Mouse (Mus musculus) lung, adult 18-20 months (tissue): ENCODE data around the gene Zkscan1.
"Not testable (repeated sequence)": the region's sequence is repeated elsewhere in the genome, so short reads cannot be mapped to it uniquely, and the experiment has no call there.

Experiments used
- DNase-seq, 2 experiments: peaks; one replicate each; pipeline ENCODE4 v3.0.0; 2022; ENCODE audit warnings: mixed read lengths in 2 of 2

Zkscan1 gene

DNA sequence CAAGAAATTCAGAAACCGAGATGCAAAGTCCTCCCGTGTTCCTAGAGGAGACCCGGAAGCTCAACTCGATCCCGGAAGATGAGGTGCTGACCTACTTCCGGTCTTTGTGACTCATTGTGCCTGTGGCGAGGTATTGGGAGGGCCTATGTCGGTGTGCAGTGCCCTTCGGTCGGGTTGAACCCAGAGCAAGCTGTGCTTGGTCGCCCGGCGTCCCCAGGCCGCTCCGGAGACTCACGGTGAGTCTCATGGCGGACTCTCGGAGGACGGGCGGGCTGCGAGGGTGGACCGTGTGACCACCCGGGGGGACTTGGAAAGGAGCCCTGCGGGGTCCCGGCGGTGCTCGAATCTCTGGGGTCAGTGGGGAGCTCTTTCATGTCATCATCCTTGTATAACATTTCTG lies at the start of gene Zkscan1:
Zkscan1 (plus strand) TSS at position 89 of the 400 bp plus-strand sequence.
- peak; percentile 82 to 88 for DNase-seq

DNA sequence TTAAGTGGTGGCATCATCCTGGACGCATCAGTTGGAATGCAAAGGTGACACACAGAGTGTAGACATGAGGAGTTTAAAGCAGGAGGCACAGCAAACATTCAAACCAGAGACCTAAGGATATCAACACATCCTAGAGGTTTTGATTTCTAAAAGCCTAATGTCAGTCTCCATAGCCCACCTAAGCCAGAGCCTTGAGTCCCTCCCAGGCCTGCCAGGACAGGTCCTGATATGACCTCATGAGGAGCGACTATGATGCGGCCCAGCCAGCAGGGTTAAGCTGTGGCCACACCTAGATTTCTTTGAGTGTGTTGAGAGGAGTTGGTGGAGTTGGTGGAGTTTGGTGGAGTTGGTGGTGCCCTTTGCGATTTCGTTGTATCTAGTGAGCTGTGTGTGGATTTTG lies 32.0 kb upstream of the Zkscan1 start, which contains the start of gene Smok3c:
Smok3c (plus strand) TSS at position 301 of the 400 bp plus-strand sequence.
- DNase-seq = not testable (repeated sequence)

DNA sequence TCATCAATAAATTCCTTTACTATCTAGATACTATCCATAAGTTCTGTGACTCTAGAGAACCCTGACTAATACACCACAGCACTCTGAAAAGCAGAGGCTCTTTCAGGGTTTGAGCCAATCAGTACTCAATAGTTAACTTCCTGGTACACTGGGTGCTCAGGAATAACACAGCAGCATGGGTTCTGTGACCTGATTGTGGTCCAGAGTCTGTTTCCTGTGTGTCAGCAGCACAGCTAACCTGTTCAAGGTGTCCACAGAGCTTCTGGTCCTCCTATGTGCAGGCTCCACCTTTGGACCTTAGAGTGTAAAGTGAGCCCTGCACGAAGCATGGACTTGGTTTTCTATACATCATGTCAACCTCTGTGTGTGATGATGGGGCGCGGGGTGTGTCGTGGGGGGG lies 11.1 kb upstream of the Zkscan1 start:
- DNase-seq = no peak

DNA sequence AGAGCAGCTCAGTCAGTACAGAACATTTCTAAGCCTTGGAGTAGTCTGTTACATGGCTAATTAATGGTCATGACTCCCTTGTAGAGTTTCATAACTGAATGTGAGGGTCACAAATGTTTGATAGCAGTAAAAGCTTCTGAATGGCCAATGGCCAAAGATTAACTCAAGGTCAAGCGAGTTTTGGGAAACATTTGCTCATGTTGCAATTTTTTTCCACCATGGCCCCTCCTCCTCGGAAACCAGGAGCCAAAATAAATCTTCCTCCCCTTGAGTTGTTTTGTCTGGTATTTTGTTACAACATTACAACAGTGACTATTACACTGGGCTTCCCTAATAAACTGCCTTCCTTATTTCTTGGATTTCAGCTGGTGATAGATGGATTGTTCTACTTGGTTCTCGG lies 9.2 kb upstream of the Zkscan1 start:
- no peak for DNase-seq

DNA sequence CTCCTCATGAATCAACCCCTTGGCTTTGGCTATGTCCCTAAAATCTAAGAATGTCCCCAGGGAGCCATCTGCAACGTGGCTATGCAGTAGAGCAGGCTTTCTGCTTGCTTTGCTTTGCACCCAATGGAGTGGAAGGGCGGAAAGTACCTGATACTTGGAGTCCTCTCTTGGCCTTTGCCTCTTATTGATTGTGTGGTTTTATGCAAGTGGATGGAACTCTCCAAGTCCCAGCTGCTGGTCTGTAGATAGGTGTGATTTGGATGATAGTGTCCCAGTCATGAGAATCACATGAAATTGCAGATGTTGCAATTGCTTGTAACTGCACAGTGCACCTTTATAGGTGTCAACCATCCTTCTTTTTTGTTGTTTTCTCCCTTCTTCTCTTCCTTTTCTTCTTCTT lies 8.7 kb upstream of the Zkscan1 start:
- no peak for DNase-seq

DNA sequence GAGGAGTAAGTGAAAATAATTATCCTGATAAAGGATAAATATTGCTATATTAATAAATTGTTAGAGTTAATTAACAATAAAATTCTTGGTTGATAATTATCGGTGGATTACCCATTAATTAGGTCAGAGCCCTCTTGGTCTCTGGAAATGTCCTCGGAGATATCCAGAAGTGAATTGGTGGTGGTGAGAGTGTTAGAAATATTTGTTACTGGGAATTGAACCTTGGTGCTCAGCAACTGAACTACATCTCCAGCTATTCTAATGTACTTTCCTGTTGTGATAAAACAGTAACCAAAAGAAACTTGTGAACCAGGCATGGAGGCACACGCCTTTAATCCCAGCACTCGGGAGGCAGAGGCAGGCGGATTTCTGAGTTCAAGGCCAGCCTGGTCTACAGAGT lies 4.4 kb upstream of the Zkscan1 start:
- DNase-seq = no peak

DNA sequence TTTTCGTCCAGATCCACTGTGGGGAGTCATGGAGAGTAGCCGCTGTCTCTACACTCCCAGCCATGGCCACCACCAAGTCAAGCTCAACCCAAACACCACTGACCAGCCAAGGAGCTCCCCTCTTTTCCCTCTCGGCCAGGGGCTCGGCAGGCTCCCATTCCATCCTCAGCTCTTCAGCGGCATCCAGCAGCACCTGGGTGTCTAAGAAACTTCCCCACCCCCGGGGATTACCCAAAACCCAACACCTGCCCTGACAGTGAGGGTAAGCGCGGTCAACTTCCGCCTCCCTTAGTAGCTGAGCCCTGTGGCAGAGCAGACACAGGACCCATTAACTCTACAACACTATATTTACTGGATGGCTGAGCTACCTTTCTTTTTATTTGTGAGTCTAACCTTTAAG lies 3.4 kb upstream of the Zkscan1 start:
- DNase-seq = no peak

DNA sequence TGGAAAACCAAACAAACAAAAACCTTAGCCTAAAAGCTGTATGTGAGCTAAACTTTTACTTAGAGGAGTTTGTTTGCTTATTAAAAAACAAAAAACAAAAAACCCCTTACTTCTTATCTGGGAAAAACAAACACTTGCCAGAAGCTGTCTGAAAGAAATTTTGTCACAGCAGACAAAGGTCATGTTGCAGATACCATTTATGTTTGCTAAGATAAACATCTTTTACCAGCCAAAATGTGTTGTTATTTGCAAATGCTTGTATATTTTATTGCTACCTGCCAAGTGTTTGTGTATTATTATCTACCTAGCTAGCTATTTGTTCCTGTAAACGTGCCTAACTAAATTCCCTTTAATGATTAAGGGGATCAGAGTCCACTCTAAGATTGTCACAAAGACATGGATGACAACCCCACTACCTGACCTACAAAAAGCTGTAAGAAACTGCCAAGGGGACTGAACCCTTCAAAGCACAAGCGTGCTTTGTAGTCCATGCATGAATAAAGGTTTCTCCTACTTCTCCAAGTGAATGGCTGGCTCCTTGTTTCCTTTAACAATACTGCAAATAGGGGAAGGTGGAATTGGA lies 1.5 kb upstream of the Zkscan1 start:
- no peak for DNase-seq

DNA sequence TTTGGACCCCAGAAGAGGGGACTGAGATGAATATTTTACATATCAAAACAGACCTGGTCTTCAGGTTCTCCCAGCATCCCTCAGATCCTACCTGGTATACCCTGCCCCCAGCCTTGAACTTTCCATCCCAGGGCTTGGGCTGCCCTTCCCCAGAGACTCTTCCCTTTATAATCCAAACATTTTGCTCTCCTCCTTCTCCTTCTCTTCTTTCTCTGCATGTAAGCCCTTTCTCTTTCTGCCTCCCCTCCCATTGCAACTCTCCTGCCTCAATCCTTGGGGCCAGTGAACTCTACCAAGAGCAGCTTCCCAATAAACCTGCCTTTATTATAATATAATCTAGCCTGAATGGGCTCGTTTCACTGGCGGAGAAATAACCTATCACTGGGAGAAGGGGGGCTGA lies 948 bp upstream of the Zkscan1 start:
- no peak for DNase-seq

DNA sequence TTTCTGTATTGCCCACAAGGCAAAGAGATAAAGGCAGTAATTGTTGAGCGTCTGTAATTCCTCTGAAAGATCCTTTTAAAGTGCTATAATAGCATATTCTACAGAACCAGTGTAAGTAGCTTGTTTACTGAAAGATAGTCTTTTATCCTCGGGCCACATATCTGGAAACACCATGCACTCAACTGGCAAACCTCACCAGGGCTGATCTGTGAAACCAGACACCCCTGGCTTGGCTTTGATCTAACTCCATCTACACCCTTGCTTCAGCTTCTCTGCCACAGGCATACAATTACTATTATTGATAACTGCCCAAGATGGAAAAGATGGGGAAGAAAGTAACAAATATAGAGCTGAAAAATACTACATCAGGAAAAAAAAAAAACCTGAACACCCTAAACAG lies 377 bp upstream of the Zkscan1 start:
- DNase-seq = no peak

DNA sequence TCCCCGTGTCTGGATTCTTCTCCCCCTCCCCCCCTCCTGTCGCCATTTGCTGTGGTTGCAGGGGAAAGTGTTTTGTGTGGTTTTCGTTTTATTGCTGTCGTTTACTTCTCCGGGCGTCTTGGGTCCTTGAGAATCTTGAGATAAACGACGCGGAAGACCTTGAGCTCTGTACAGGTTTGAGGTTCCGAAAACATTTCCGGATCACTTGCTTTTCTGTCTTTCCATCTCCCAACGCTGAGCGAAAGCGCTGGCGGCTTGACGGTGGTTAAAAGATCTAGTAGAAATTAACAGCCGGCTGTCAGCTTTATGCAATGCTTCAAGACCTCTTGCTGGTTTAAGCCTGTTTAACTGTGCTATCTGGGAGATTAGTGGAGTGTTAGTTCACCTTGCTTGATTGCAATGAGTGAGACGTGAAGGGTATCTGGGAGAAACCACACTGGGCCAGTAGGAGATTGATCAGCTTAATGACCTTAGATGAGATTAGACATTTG lies 582 bp downstream of the Zkscan1 start:
- peak in 1 of 2 experiments; percentile 21 for DNase-seq

DNA sequence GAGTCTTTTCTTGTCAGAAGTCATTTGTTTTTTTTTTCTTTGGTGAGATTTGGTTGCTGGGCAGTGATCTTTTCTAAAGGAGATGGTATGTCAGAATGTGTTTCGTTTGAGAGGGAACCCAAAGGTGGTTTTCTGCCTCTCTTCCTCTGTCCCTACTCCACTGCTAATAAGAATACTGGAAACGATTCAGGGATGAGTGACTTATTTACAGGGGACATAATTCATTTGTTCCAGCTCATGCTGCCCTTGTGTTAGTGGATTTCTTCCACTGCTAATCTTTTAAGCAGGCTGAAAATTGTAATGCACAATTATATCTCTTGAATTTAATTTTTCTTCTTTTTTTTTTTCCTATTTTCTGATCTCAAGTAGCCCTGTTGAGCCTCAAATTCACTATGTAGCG lies 2.0 kb downstream of the Zkscan1 start:
- no peak for DNase-seq

DNA sequence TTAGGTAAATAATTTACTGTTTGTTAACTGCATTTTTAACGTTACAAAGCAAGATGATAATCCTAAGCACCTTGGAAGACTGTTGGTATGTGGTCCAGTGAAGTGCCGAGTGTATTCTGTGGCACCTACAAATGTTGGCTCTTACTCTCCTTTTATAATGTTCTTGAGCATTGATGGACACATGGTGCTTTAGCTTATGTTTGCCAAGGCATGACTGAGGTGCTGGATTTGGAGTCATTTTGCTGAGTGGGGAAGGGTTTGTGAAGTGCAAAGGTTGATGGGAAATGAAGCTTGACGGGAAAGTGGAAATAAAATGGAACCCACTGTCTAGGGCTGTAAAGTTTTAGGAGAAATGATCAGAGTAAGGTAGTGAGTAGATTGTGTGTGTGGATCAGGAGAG lies 3.5 kb downstream of the Zkscan1 start:
- peak in 1 of 2 experiments; percentile 18 for DNase-seq

DNA sequence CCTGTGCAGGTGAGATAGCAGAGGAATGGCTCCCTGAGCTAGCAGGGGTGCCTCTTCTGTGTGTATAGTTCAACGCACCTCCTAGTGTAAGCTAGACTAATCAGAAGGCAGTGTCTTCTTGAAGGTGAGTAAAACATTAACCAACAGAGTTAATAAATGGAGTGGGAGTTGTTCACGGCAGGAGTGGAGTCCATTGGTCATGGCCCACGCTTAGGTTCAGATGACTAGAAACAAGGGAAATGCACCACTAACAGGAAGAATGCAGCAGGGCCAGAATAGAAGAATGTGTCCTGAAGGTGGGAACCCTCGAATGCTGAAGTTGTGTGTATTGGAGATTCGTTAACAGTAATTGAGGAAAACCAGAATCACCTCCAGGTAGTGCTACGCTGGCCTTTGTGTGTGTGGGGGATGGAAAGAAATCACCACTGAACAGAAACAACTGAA lies 4.2 kb downstream of the Zkscan1 start:
- DNase-seq = no peak

DNA sequence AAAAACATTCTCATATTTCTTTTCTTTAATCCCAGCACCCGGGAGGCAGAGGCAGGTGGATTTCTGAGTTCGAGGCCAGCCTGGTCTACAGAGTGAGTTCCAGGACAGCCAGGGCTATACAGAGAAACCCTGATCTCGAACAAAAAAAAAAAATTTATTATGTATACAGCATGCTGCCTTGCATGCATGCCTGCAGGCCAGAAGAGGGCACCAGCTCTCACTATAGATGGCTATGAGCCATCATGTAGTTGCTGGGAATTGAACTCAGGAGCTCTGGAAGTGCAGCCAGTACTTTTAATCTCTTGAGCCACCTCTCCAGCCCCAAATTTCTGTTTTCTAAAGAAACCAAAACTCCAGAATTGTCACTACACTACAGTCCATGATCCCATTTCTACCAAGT lies 5.4 kb downstream of the Zkscan1 start:
- DNase-seq = no peak

DNA sequence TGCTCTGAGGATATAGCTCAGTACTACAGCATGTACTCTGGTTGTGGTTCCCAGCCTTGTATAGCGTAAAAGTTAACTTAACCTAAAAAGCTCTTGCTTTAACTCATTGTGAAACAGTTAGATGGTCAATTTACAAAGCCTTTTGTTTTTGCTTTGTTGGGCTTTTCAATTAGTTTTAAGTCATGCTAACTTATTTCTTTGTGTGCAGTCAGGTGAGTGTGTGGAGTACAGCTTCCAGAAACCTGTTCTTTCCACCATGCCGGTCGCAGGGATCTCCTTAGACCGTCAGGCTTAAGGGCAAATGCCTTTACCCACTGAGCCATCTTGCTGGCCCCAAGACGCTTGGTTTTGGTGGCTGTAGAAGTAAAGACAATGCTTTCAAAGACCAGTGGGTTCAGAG lies 5.9 kb downstream of the Zkscan1 start:
- no peak for DNase-seq

DNA sequence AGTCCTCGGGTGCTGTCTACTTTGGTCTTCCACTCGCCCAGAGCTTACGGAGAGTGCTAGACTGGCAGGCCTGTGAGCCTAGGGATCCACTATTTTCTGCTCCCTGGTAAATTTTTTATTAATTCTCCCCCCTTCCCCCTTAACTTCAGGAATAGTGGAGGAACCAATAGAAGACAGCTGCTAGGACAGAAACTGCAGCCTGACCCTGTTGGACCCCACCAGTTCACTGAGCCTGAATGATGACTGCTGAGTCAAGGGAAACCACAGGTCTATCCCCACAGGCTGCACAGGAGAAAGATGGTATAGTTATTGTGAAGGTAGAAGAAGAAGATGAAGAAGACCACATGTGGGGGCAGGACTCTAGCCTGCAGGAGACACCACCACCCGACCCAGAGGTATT lies 7.9 kb downstream of the Zkscan1 start:
- DNase-seq = no peak

DNA sequence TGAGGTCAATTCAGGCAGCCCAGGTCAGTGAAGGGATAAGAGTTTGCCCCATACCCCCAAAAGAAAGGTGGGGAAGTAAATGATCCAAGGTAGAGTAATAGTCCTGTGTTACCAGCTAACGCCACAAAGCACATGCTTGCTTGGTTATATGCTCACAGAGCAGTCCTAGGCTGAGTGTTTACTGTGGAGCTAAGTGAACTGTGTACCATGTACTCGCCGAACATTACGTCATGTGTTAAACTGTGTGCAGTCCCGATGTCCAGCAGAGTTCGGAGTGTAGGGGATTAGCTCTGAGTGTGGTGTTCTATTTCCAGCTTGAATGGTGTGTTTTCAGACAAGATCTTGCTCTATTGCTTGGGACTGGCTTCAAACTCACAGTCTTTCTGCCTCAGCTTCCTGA lies 9.6 kb downstream of the Zkscan1 start:
- no peak for DNase-seq

DNA sequence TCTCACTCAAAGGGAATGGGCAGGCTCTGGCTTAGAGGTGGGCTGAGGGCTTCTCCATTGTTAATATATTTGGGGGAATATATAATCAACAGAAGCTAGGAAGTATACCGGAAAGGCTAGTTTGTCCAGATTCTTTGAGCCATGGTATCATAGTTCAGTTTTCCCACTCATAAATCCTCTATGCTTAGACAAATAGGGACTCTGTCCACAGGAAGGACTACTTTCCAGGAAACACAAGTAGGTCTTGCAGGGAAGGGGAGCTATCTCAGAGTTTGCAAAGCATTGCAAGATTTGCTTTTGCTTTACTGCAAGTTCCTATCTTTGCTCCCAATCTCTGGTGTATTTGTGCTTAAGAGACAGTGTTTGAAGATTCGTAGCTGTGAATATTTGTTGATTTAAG lies 20.1 kb downstream of the Zkscan1 start:
- DNase-seq = no peak

DNA sequence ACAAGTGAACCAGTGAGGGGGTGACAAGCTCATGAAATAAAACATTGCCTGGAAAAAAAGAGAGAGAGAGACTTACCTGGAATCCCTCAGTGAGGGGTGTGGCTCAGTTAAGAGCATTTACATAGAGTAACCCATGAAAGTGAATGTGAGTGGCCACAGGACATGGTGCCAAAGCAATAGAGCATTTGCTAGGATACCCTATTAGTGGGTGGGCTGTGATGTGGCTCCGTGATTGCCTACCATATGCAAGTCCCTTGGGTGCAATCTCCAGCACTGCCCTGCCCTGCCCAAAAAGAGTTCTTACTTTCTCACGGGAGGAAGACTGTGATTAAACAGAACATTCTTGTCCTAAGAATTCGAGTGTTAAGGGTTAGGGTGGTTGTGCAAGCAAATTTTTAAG lies 22.2 kb downstream of the Zkscan1 start:
- no peak for DNase-seq

DNA sequence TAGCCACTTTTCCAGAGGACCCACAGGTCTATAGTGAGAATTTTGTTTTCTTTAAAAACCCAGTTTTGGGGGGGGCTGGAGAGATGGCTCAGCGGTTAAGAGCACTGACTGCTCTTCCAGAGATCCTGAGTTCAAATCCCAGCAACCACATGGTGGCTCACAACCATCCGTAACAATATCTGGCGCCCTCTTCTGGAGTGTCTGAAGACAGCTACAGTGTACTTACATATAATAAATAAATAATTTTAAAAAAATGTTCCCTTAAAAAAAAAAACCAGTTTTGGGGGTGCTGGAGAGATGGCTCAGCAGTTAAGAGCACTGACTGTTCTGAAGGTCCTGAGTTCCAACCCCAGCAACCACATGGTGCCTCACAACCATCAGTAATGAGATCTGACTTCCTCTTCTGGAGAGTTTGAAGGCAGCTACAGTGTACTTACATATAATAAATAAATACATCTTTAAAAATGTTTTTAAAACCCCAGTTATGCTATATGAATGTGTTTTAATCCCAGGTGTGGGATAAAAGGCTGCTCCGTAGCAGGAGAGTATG lies 25.0 kb downstream of the Zkscan1 start:
- not testable (repeated sequence) for DNase-seq

DNA sequence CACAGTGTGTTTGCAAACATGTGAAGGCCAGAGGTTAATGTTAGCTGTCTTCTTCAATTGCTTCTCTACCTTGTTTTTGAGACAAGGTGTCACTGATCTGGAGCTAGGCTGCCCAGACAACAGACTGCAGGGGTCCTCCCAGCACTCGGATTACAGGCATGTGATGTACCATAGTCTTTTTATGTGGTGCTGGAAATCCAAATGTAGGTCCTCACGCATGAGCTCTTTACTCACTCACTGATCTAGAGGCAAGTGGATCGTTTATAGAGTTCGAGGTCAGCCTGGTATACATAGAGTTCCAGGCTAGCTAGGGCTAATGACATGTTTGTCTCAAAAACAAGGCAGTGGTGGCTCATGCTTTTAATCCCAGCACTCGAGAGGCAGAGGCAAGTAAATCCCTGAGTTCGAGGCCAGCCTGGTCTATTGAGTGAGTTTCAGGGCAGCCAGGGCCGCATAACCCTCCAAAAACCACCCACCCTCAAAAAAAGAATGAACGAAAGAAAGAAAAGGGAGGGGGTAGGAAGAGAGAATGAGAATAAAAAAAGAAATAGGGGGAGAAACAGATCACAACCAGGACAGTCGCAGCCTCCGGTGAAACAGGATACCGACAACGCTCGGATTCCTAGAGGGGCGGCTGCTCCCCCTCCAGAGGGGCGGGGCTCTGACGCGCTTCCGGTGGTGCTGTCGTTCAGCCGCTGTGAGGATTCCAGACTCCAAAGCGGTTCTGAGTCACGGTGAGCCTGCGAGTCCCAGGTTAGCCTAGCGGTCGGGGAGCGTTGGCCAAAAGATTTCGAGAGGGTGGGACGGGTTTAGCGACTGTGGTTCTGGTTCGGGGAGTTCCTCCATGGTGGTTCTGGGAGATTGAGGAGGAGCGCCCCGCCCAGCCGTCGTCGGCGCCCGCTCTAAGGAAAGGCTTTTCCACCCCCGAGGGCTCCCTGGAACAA lies 31.6 kb downstream of the Zkscan1 start, which contains the start of gene Zscan21:
Zscan21 (plus strand) TSS at position 649 of the 944 bp plus-strand sequence.
- peak; percentile 91 to 94 for DNase-seq

DNA sequence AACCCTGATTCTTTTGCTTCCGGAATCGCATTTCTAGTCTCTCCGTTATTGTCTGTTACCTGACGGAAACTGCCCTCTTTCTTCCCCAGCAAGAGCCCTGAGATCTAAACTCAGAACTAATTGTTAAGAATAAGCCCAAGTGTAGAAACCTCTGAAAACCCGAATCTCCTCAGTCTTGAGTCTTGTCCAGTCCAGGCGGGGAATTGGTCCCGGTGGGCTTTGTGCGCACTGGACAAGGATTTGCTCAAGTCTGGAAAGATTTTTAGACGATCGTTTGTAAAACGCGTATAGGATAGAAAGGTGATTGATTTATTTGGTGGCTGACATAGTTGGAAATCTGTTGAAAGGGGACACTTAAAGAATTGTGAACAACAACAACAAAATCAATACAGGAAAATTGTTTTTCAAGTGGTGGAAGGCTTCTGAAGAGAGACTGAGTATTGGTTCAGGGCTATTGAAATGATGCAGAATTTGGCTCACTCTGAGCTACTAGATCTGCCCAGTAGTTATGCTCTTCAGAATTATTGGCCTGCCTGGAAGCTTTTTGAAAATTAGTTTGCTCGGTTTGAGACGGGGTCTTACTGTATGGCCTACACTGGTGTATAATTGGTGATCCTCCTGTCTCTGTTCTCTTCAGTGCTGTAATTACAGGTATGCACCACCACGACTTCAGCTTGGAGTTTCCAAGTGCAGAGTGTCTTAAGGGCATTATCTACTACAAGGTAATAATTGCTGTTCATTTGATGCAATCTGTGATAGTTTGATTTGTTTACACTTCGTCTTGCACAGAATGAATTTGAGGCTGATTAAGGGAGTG lies 32.5 kb downstream of the Zkscan1 start:
- no peak for DNase-seq
